ENCODE assay signal across 9 mouse cellular contexts in the genomic region with DNA sequence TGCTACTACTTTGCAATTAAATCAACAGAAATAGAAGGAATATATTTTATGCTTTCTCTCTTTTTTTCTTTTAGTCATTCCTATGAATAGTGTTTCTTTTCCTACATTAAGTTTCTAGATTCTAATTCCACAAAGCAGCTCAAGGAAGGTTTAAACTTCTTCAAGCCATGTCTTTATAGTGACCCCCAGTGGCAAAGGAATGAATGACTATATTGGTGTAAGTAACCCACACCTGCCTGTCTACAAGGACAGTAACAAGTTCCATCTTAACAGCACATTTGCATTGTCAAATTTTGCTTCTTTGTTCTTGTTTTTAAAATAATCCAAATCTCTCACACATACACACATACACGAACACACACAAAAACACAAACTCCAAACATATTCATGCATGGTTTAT.
DNase-seq lines count a peak whose midpoint lies in the region; ATAC-seq and TF ChIP-seq lines count a peak whose summit lies in the region.
"Had no signal": no experiment of that assay in that cellular context is flagged by ENCODE, and none has a peak within 500 bp of the region (broad histone marks: within the 10 kb centered on the region; RNA-seq: fewer than 3 reads in every experiment).

No protein-coding gene starts in this region.

- no peak overlapping the region for H3K27ac ChIP-seq in intestine, postnatal 0 days (ENCODE audit: low read depth, low read length)
- H3K27ac ChIP-seq in intestine, embryonic 15.5 days = no peak overlapping the region
- H3K27ac ChIP-seq in ES-E14 (ENCODE audit: insufficient read depth, low read depth, low read length, poor library complexity, severe bottlenecking) = no peak overlapping the region
- peak overlapping the region; percentile 72; the same call in 1 of the 2 replicates for H3K27ac ChIP-seq in limb, embryonic 14.5 days (replicated peaks; ENCODE audit: low read depth, low read length)
- H3K27ac ChIP-seq in heart, embryonic 12.5 days (ENCODE audit: poor library complexity, severe bottlenecking) = no peak overlapping the region

- H3K36me3 ChIP-seq in intestine, postnatal 0 days (ENCODE audit: control insufficient read depth, insufficient read depth) = no peaks in the 10 kb centered on the region
- no peaks in the 10 kb centered on the region for H3K36me3 ChIP-seq in intestine, embryonic 15.5 days
- H3K36me3 ChIP-seq in ES-E14 (ENCODE audit: control insufficient read depth, insufficient read depth, low read length, poor library complexity, severe bottlenecking) = no peaks in the 10 kb centered on the region
- H3K36me3 ChIP-seq in limb, embryonic 14.5 days (ENCODE audit: control insufficient read depth, insufficient read depth, low read length) = no peaks in the 10 kb centered on the region
- H3K36me3 ChIP-seq in heart, embryonic 12.5 days = no peaks in the 10 kb centered on the region
- H3K36me3 ChIP-seq: embryonic facial prominence, embryonic 15.5 days had no signal

- ATAC-seq in intestine, postnatal 0 days = no peak
- ATAC-seq in intestine, embryonic 15.5 days = no peak
- ATAC-seq in limb, embryonic 14.5 days (ENCODE audit: low FRiP score, low read depth) = peak; percentile 85
- no peak for ATAC-seq in heart, embryonic 12.5 days (ENCODE audit: insufficient number of reproducible peaks, low FRiP score)

- no peak overlapping the region for H3K9ac ChIP-seq in intestine, postnatal 0 days (ENCODE audit: low read depth, low read length)
- H3K9ac ChIP-seq in intestine, embryonic 15.5 days = no peak overlapping the region
- no peak overlapping the region for H3K9ac ChIP-seq in ES-E14 (ENCODE audit: insufficient read depth, low read depth, low read length, poor library complexity, severe bottlenecking)
- no peak overlapping the region for H3K9ac ChIP-seq in limb, embryonic 14.5 days (ENCODE audit: low read depth, low read length, severe bottlenecking)
- no peak overlapping the region for H3K9ac ChIP-seq in heart, embryonic 12.5 days
- H3K9ac ChIP-seq: embryonic facial prominence, embryonic 15.5 days had no signal

- 23% methylated on average over 1 of the region's 1 CpGs for WGBS in intestine, postnatal 0 days
- 10% methylated on average over 1 of the region's 1 CpGs for WGBS in intestine, embryonic 15.5 days
- 14% methylated on average over 1 of the region's 1 CpGs for WGBS in limb, embryonic 14.5 days
- WGBS in heart, embryonic 12.5 days = 12% methylated on average over 1 of the region's 1 CpGs

- H3K4me3 ChIP-seq in intestine, postnatal 0 days (ENCODE audit: low read depth, low read length) = no peak overlapping the region
- no peak overlapping the region for H3K4me3 ChIP-seq in intestine, embryonic 15.5 days (replicated peaks)
- no peak overlapping the region for H3K4me3 ChIP-seq in ES-E14 (ENCODE audit: insufficient read depth in 1 of 2, low read depth in 1 of 2, low read length in 2 of 2, poor library complexity in 1 of 2, severe bottlenecking in 1 of 2)
- no peak overlapping the region for H3K4me3 ChIP-seq in limb, embryonic 14.5 days (replicated peaks; ENCODE audit: low read length)
- H3K4me3 ChIP-seq in heart, embryonic 12.5 days = no peak overlapping the region
- H3K4me3 ChIP-seq: embryonic facial prominence, embryonic 15.5 days had no signal

- in situ Hi-C loops in ES-E14 (cut with MboI; ENCODE audit: low sequenced_read_pairs in 2 of 2, unreplicated experiment in 2 of 2) = no loop called here

- DNase-seq in ES-E14 (ENCODE audit: low read depth, low spot score) = peak; percentile 47
- DNase-seq in embryo, embryonic 10 days (ENCODE audit: low spot score) = peak; percentile 81
- DNase-seq in limb, embryonic 14.5 days (ENCODE audit: low spot score) = peak; percentile 84
- no peak for DNase-seq in natural killer cell, adult 2 months (ENCODE audit: low spot score in 2 of 2)
- no peak for DNase-seq in spleen, postnatal 10 days (ENCODE audit: low spot score in 2 of 2)

- TF ChIP-seq CTCF in intestine, postnatal 0 days (IDR thresholded peaks at IDR 0.05; ENCODE audit: low read depth) = peak; percentile 85

- TF ChIP-seq POLR2A in limb, embryonic 14.5 days (IDR thresholded peaks at IDR 0.05; ENCODE audit: borderline replicate concordance, extremely low read depth, insufficient read depth, insufficient read length) = no peak

- no peaks in the 10 kb centered on the region for H3K9me3 ChIP-seq in intestine, postnatal 0 days (ENCODE audit: control insufficient read depth)
- H3K9me3 ChIP-seq in intestine, embryonic 15.5 days = no peaks in the 10 kb centered on the region
- no peaks in the 10 kb centered on the region for H3K9me3 ChIP-seq in ES-E14 (ENCODE audit: control insufficient read depth, insufficient read depth, low read depth, low read length)
- no peaks in the 10 kb centered on the region for H3K9me3 ChIP-seq in limb, embryonic 14.5 days (ENCODE audit: control insufficient read depth, low read length)
- no peaks in the 10 kb centered on the region for H3K9me3 ChIP-seq in heart, embryonic 12.5 days (replicated peaks)
- H3K9me3 ChIP-seq: embryonic facial prominence, embryonic 15.5 days had no signal

- H3K4me1 ChIP-seq in intestine, postnatal 0 days (replicated peaks; ENCODE audit: control insufficient read depth, insufficient read depth, low read length) = no peaks in the 10 kb centered on the region
- H3K4me1 ChIP-seq in intestine, embryonic 15.5 days (replicated peaks) = no peaks in the 10 kb centered on the region
- no peaks in the 10 kb centered on the region for H3K4me1 ChIP-seq in ES-E14 (ENCODE audit: control insufficient read depth in 2 of 2, insufficient read depth in 2 of 2, low read length in 2 of 2, poor library complexity in 1 of 2)
- peaks cover 20% of the 10 kb centered on the region for H3K4me1 ChIP-seq in limb, embryonic 14.5 days (ENCODE audit: control insufficient read depth, insufficient read depth, low read length)
- H3K4me1 ChIP-seq in heart, embryonic 12.5 days (replicated peaks) = no peaks in the 10 kb centered on the region

- H3K4me2 ChIP-seq in intestine, postnatal 0 days (replicated peaks; ENCODE audit: low read depth) = no peak overlapping the region
- H3K4me2 ChIP-seq in intestine, embryonic 15.5 days (replicated peaks) = no peak overlapping the region
- no peak overlapping the region for H3K4me2 ChIP-seq in limb, embryonic 14.5 days (replicated peaks; ENCODE audit: low read depth, low read length, severe bottlenecking)
- no peak overlapping the region for H3K4me2 ChIP-seq in heart, embryonic 12.5 days
- H3K4me2 ChIP-seq: embryonic facial prominence, embryonic 15.5 days had no signal

- no peaks in the 10 kb centered on the region for H3K27me3 ChIP-seq in intestine, postnatal 0 days (replicated peaks; ENCODE audit: control insufficient read depth, insufficient read depth, low read length)
- no peaks in the 10 kb centered on the region for H3K27me3 ChIP-seq in intestine, embryonic 15.5 days (replicated peaks)
- H3K27me3 ChIP-seq in limb, embryonic 14.5 days (ENCODE audit: control insufficient read depth, insufficient read depth, low read length) = no peaks in the 10 kb centered on the region
- no peaks in the 10 kb centered on the region for H3K27me3 ChIP-seq in heart, embryonic 12.5 days (replicated peaks)
- H3K27me3 ChIP-seq: embryonic facial prominence, embryonic 15.5 days had no signal

TF ChIP-seq in ES-E14, 5 proteins besides CTCF, POLR2A, EP300 and RAD21:
- TF ChIP-seq MAFK (IDR thresholded peaks at IDR 0.05; ENCODE audit: insufficient read depth, low read depth, low read length) (no peak), CHD2 (IDR thresholded peaks at IDR 0.05; ENCODE audit: low read depth, low read length) (no peak), ZNF384 (IDR thresholded peaks at IDR 0.05; ENCODE audit: low read depth, low read length) (no peak), ZC3H11A (IDR thresholded peaks at IDR 0.05; ENCODE audit: borderline replicate concordance, low read depth, low read length) (no peak), HCFC1 (IDR thresholded peaks at IDR 0.05; ENCODE audit: borderline replicate concordance, insufficient read depth, low read length) (no peak)

Comparison
In these comparisons a context has a peak if more than half of its experiments do, and no peak if none do; other contexts are left out.
1. DNase-seq: peak in ES-E14 (single experiment), embryo, embryonic 10 days (single experiment) and limb, embryonic 14.5 days (single experiment); none in natural killer cell, adult 2 months (0 of 2) and spleen, postnatal 10 days (0 of 2).